ENCODE assay signal across 8 mouse cellular contexts in the genomic region with DNA sequence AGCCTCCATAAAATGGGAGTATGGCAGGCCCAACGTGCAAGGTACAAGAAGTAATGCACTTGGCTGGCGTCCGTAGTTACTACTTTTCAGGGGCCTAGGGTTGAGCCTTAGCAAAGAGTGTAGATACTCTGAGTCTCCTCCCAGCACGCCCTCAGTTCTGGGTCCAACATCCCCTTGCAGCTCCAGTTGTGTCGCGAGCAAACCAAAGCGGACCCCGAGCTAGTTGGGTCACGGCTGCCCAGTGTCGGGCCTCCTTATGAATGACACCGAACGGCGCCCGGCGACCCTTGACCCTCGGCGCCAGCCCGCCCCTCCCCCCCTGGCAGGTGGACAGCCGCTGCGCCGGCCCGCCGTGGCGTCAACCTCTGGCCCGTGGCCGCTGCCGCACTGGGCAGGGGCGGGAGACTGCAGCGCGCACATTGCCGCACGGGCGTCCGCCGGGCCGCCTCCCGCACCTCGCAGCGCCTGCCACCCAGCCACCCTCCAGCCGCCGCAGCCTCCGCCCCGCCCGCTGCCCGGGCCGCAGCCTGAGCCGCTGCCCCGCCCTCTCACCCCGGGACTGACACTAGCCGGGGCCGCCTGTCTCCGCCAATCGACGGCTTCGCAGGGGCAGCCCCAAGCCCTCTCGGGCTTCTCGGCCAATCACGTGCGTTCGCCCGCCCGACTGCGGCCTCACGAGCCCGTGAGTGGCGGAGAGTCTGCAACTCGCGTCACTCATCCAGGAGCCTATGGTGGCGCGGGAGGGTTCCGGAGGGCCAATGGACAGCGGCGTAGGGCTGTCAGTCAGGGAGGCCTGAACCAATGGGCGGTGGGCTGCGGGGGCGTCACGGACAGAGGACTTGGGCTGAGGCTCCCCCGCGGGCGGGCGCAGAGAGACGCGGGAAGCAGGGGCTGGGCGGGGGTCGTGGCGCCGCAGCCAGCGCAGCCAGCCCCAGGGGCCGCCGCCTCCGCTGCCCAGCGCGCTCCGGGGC. TPM values are rescaled to one million over a fixed set of nuclear protein-coding genes. Genes with fewer than 3 reads are reported as not detected.
A peak's percentile ranks its signal among the peaks of the same experiment; 100 is the strongest.
DNase-seq lines count a peak whose midpoint lies in the region; ATAC-seq lines count a peak whose summit lies in the region.

Prkaca (plus strand) TSS at position 844 of the 971 bp plus-strand sequence.

- ATAC-seq in hindbrain, embryonic 14.5 days (ENCODE audit: low FRiP score): peak; percentile 100

- no peaks in the 10 kb centered on the region for H3K9me3 ChIP-seq in hindbrain, embryonic 14.5 days (ENCODE audit: control insufficient read depth, low read length)

- H3K27ac ChIP-seq in hindbrain, embryonic 14.5 days: peak within 1 kb of the TSS; percentile 83

- peak; percentile 99 for DNase-seq in R1 (ENCODE audit: low read depth, low spot score)
- DNase-seq in cerebellum, postnatal 25 days: peak; percentile 96 to 98
- DNase-seq in frontal cortex, postnatal 25 days (ENCODE audit: low spot score in 2 of 2): peak; percentile 96 to 98
- DNase-seq in hindbrain, embryonic 14.5 days (ENCODE audit: low spot score): peak; percentile 98
- DNase-seq in layer of hippocampus, postnatal 36 days: peak; percentile 99
- peak; percentile 99 for DNase-seq in lung, postnatal 36 days
- peak; percentile 100 for DNase-seq in retina, postnatal 1 day
- DNase-seq in urinary bladder, adult 18-20 months (ENCODE audit: low spot score in 2 of 2): peak; percentile 86 to 98

- H3K27me3 ChIP-seq in hindbrain, embryonic 14.5 days (ENCODE audit: control insufficient read depth, insufficient read depth, low read length): no peaks in the 10 kb centered on the region

- peak within 1 kb of the TSS; percentile 92 for H3K9ac ChIP-seq in hindbrain, embryonic 14.5 days

- H3K4me1 ChIP-seq in hindbrain, embryonic 14.5 days (replicated peaks; ENCODE audit: control insufficient read depth, insufficient read depth, low read length): peaks cover 25% of the 10 kb centered on the region

- WGBS in hindbrain, embryonic 14.5 days: under 1% methylated on average over 68 of the region's 94 CpGs

- H3K4me2 ChIP-seq in hindbrain, embryonic 14.5 days (replicated peaks): peak within 1 kb of the TSS; percentile 96

- no peaks in the 10 kb centered on the region for H3K36me3 ChIP-seq in hindbrain, embryonic 14.5 days (replicated peaks; ENCODE audit: control insufficient read depth, insufficient read depth)

- peak within 1 kb of the TSS; percentile 96 for H3K4me3 ChIP-seq in hindbrain, embryonic 14.5 days (replicated peaks; ENCODE audit: low read length)

RNA-seq across cellular contexts. Expression of gene Prkaca, which starts in this region (rescaled TPM):
- polyA plus RNA-seq in hindbrain, embryonic 14.5 days (2014; fragmentation: Nextera tagmentation; extraction: Ambion mirVana): 194 and 218 TPM in 2 replicates
- total RNA-seq in layer of hippocampus, postnatal 36 days (2021): 100 to 1,000 TPM; 239 to 256 TPM

Comparison
In these comparisons a context has a peak if more than half of its experiments do, and no peak if none do; other contexts are left out.
1. Peak in every context shown above with its lines: DNase-seq, ATAC-seq, H3K4me3 ChIP-seq and H3K27ac ChIP-seq.